Mouse (Mus musculus) embryonic fibroblast, embryonic 13.5 days (primary cell): ENCODE measurements at regions not wholly inside any gene's neighbourhood (a gene's known extent, or its start where the extent isn't known, plus 50 kb on each side); places are given as distances from the start of the nearest gene placed in this dataset.

ENCODE experiments used
- CTCF ChIP-seq: IDR thresholded peaks from 2 replicates; pipeline ENCODE4 v1.5.1; 2011; ENCODE audit warnings: mild to moderate bottlenecking, control low read depth, low read length, moderate library complexity, borderline replicate concordance; ENCODE audit not compliant: insufficient read depth
- POLR2A ChIP-seq: IDR thresholded peaks from 2 replicates; pipeline ENCODE4 v1.6.1; 2011; ENCODE audit warnings: low read depth, mild to moderate bottlenecking, control low read depth, low read length, moderate library complexity

GRCm38 (mm10) chr2:169311821-169312220 is 275.7 kb downstream of the Gm11011 start:
- TF ChIP-seq POLR2A = no peak
- no peak for TF ChIP-seq CTCF
